Mouse (Mus musculus) stomach, postnatal 0 days (tissue): ENCODE results near the gene Gm3880.
"Not testable (repeated sequence)": the region's sequence is repeated elsewhere in the genome, so short reads cannot be mapped to it uniquely, and the experiment has no call there.

Experiments
- CTCF ChIP-seq: IDR thresholded peaks from 2 replicates; pipeline ENCODE4 v1.5.1; 2016; ENCODE audit warnings: antibody characterized with exemption, low read depth, mild to moderate bottlenecking, moderate library complexity
- EP300 ChIP-seq: optimal IDR thresholded peaks from 2 replicates; pipeline ENCODE3; 2016; ENCODE audit warnings: antibody characterized with exemption

DNA sequence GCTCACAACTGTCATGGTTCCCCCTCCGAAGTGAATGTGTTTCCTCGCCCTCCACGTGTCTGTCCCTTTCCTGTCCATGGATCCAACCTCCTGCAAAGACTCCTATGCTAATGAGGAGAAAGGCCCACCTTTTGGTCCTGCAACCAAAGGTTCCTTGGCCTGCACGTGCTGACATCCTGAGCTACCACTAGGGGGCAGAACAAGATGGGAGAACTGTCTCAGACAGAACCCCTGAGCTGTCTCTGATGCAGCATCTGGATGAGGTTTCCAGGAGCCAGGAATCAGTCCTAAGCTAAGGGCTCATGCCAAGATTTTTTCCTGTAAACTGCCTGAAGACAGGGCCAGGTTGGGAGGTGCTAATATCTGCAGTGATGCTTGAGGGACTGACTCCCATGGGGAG, 2.5 kb upstream of the Gm3880 start:
- TF ChIP-seq EP300: not testable (repeated sequence)
- peak; percentile 65 for TF ChIP-seq CTCF
